Mouse (Mus musculus): ENCODE data around the gene Gm49336. TPM values are rescaled to one million over a fixed set of nuclear protein-coding genes. Genes with fewer than 3 reads are reported as not detected.

Gm49336 gene
- polyA plus RNA-seq, 1 experiment from 2014 or later: 53.8 TPM

MicroRNA genes within 50 kb of the gene (microRNA counts, 519-probe panel; counts per million panel counts)
- not detected for microRNA mmu-miR-719

Small RNA genes lying within 50 kb of the gene (microRNA-seq; reads per million reads assigned to microRNA genes)
- not detected for gene Mir719

Other genes starting within 250 kb of the Gm49336 start
- 10.8 and 13.0 TPM in 2 replicates for gene Atp8a2, start 54.3 kb downstream of the Gm49336 start, polyA plus RNA-seq (2016; fragmentation: Nextera tagmentation; extraction: Ambion mirVana)
- gene Nupl1, start 76 bp downstream of the Gm49336 start, polyA plus RNA-seq (2016; fragmentation: Nextera tagmentation; extraction: Ambion mirVana): not detected in 2 replicates
- 30.5 and 31.1 TPM in 2 replicates for gene Mtmr6, start 13.7 kb upstream of the Gm49336 start, polyA plus RNA-seq (2016; fragmentation: Nextera tagmentation; extraction: Ambion mirVana)
- 1.1 TPM in 2 replicates for gene Amer2, start 121.8 kb upstream of the Gm49336 start, polyA plus RNA-seq (2016; fragmentation: Nextera tagmentation; extraction: Ambion mirVana)